Mouse (Mus musculus): ENCODE data around the gene Gm5726.
"Not testable (repeated sequence)": the region's sequence is repeated elsewhere in the genome, so short reads cannot be mapped to it uniquely, and the experiment has no call there.

Gene Gm5726

GRCm38 (mm10) chr7:20545657-20546056 lies at the start of gene Gm5726:
TSS of gene Gm5726 (minus strand) at chr7:20545757.
- not testable (repeated sequence) for DNase-seq

GRCm38 (mm10) chr7:20576141-20576540 lies 30.6 kb upstream of the Gm5726 start, which contains the start of gene Gm4141:
TSS of gene Gm4141 (minus strand) at chr7:20576241.
- DNase-seq = not testable (repeated sequence)

- not testable (repeated sequence) for DNase-seq
Measured at GRCm38 (mm10) chr7:20533537-20533936, 12.0 kb downstream of the Gm5726 start, which contains the start of gene Vmn1r104. TSS of gene Vmn1r104 (plus strand) at chr7:20533837.

- not testable (repeated sequence) for DNase-seq
Measured at GRCm38 (mm10) chr7:20510434-20510833, 35.1 kb downstream of the Gm5726 start, which contains the start of gene Vmn1r103. TSS of gene Vmn1r103 (minus strand) at chr7:20510534.
